Mouse (Mus musculus): ENCODE measurements at regions not wholly inside any gene's neighbourhood (a gene's known extent, or its start where the extent isn't known, plus 50 kb on each side); places are given as distances from the start of the nearest gene placed in this dataset.

DNA sequence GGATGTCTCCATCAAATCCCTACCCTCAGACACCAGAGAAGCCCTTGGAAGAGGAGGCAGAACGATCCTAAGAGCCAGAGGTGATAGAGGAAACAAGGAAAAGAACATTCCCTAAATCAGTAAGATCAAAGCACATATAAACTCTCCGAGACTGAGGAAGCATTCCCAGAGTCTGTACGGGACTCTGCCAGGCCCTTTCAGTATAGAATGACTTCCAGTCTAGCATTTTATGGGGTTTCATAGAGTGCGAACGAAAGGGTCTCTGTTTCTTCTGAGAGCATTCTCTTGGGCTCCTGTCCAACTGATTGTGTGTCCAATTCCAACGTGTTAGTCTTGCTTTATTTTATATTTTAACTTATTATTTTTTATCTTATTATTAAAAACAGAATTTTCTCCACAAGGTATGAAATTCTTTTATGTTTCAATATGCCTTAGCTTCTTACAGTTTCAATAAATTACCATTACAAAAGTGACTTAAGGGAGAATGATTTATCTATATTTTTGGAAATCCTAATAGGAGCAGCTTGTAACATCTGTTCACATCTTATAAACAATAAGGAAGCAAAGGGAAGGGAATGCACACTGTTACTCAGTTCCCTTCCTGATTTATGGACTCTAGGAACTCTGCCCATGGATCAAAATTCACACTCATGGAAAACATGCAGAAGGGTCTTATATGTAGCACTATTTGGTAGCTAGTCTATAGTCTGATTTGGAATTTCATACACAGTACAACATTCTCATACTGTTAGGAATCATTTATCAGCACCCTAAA, 628.8 kb downstream of the Slitrk6 start:
- H3K27ac ChIP-seq, result no peak overlapping the region
- 84% methylated on average over 6 of the region's 6 CpGs for WGBS
- no peaks in the 10 kb centered on the region for H3K4me1 ChIP-seq
- H3K9ac ChIP-seq, result no peak overlapping the region
- no peaks in the 10 kb centered on the region for H3K9me3 ChIP-seq (replicated peaks)
- ATAC-seq, result no peak
- H3K27me3 ChIP-seq, result no peaks in the 10 kb centered on the region
- no peak overlapping the region for H3K4me3 ChIP-seq
- H3K4me2 ChIP-seq, result no peak overlapping the region
- no peaks in the 10 kb centered on the region for H3K36me3 ChIP-seq (ENCODE audit: poor library complexity, severe bottlenecking)

DNA sequence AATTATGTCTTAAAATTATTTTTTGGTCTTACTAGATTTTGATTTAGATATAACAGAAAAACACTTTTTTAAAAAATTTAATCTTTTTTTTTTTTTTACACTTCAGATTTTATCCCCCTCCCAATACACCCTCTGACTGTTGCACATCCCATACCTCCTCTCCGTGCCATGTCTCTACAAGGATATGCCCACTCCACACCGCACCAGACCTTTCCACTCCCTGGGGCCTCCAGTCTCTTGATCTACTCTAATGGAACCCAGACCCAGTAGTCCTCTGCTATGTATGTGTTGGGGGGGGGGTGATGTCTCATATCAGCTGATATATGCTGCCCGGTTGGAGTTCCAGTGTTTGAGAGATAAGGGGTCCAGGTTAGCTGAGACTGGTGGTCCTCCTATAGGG, 632.2 kb downstream of the Slitrk6 start:
- no peak for ATAC-seq
- WGBS, result 97% methylated on average over 3 of the region's 3 CpGs

DNA sequence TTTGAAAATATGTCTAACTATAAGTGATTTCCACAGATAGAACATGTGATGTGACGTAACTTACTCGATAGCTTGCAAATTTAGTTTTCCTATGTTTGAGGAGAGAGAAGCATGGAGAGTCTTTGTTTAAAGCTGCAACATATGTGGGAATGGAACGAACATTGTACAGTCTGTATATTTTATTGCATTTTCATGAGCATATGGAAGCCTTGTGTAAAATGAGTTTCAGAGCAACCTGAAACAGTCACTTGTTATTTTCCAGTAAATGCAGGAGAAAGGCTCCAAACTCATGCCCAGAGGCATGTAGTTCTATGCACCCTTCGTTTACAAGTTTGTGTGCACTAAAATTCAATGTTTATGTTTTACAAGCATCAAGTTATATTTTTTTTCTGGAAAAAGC, 639.4 kb downstream of the Slitrk6 start:
- Histone ChIP-seq H3K36me3 (ENCODE audit: poor library complexity, severe bottlenecking) (no peaks in the 10 kb centered on the region), H3K27ac (no peak overlapping the region), H3K9me3 (replicated peaks) (no peaks in the 10 kb centered on the region), H3K4me2 (no peak overlapping the region), H3K27me3 (no peaks in the 10 kb centered on the region), H3K4me3 (no peak overlapping the region), H3K4me1 (no peaks in the 10 kb centered on the region), H3K9ac (no peak overlapping the region)
- 87% methylated on average over 4 of the region's 4 CpGs for WGBS
- ATAC-seq, result no peak

More for the DNA sequence above, 632.2 kb downstream of the Slitrk6 start:
- no peak overlapping the region for H3K4me2 ChIP-seq
- H3K4me3 ChIP-seq, result no peak overlapping the region
- H3K9ac ChIP-seq, result no peak overlapping the region
- H3K36me3 ChIP-seq (ENCODE audit: poor library complexity, severe bottlenecking), result no peaks in the 10 kb centered on the region
- H3K9me3 ChIP-seq (replicated peaks), result no peaks in the 10 kb centered on the region
- no peaks in the 10 kb centered on the region for H3K4me1 ChIP-seq
- no peak overlapping the region for H3K27ac ChIP-seq
- H3K27me3 ChIP-seq, result no peaks in the 10 kb centered on the region

DNA sequence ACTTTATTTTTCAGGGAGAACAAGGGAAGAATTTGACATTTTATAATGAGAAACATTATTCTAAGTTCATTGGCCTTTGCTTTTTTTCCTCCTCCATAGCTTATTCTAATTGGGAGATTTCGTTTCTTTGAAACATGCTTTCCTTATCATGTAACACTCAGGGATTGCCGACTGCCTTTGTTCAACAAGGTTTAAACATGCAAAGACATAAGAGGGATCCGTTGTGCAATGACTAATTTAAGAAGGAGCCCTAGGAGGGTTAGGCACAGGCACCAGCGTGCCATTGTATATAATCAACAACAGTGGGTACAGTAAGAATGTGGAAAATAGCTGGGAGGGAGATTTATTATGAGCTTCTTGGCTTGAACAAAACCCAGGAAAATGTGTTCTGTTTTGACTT, 654.1 kb downstream of the Slitrk6 start:
- Histone ChIP-seq H3K27me3 (no peaks in the 10 kb centered on the region), H3K27ac (no peak overlapping the region), H3K4me2 (no peak overlapping the region), H3K9me3 (replicated peaks) (no peaks in the 10 kb centered on the region), H3K4me1 (no peaks in the 10 kb centered on the region), H3K36me3 (ENCODE audit: poor library complexity, severe bottlenecking) (no peaks in the 10 kb centered on the region), H3K9ac (no peak overlapping the region), H3K4me3 (no peak overlapping the region)
- ATAC-seq, result no peak
- WGBS, result 75% methylated on average over 4 of the region's 4 CpGs

DNA sequence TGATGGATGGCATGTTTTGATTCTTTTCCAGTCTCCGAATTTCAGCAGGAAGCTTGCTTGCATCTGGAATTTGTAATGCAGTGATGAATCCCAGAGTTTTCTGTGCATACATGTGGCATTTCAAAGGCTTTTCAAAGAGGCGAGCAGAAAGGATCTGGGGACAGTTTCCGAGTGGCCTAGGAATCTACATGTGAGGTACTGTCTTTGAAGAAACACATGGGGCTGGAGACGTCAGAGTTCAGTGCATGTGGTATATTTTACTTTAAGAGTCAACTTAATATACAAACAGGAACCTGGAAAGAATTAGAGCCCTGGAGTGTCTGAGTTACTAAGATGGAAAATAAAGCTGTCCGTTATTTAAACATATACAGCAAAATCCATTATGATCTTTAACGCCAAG, 676.6 kb downstream of the Slitrk6 start:
- WGBS, result 84% methylated on average over 6 of the region's 6 CpGs
- no peak overlapping the region for H3K4me3 ChIP-seq
- H3K4me2 ChIP-seq, result no peak overlapping the region
- H3K9me3 ChIP-seq (replicated peaks), result no peaks in the 10 kb centered on the region
- no peak overlapping the region for H3K27ac ChIP-seq
- no peaks in the 10 kb centered on the region for H3K36me3 ChIP-seq (ENCODE audit: poor library complexity, severe bottlenecking)
- ATAC-seq, result no peak
- no peaks in the 10 kb centered on the region for H3K4me1 ChIP-seq
- no peak overlapping the region for H3K9ac ChIP-seq
- H3K27me3 ChIP-seq, result no peaks in the 10 kb centered on the region

DNA sequence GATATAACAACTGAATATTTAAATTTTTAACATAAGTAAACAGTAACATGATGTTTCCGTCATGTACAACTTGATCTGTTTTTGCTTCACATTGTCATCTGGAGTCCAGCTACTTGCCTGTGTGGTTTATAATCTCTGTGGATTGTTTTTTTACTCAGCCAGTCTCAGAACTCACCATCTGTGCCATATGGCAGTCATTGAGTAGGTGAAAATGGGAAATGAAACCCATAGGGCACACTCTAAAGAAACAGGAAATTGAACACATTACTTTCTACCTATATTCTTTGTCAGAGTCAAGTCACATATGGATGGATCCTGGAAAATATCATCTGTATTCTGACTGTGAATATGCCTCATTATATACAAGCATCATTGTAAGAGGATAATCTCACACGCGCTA, 707.2 kb downstream of the Slitrk6 start:
- Histone ChIP-seq H3K36me3 (ENCODE audit: poor library complexity, severe bottlenecking) (no peaks in the 10 kb centered on the region), H3K9me3 (replicated peaks) (no peaks in the 10 kb centered on the region), H3K4me1 (no peaks in the 10 kb centered on the region), H3K4me3 (no peak overlapping the region), H3K4me2 (no peak overlapping the region), H3K27me3 (no peaks in the 10 kb centered on the region), H3K27ac (no peak overlapping the region), H3K9ac (no peak overlapping the region)
- WGBS, result 91% methylated on average over 3 of the region's 3 CpGs
- ATAC-seq, result peak; percentile 61; the same call in 1 of the 2 replicates

DNA sequence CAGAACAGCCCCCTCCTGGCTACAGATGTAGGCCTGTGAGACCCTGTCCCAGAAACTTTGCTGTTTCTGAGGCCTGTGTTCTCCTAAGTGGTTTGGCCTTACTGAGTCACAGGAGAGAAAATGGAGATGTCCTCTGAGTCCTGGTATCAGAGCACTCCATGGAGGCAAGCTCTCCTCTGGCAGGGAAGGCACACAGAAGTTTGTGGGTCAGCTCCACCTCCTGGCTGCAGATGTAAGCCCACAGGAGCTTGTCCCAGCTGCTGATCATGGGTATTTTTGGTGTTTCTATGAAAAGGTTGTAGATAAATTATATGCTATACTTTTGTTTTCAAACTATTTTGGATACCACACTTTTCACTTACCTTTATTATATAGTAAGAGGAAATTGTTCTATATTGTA, 711.7 kb downstream of the Slitrk6 start:
- no peak for ATAC-seq
- Histone ChIP-seq H3K9me3 (replicated peaks) (no peaks in the 10 kb centered on the region), H3K9ac (no peak overlapping the region), H3K36me3 (ENCODE audit: poor library complexity, severe bottlenecking) (no peaks in the 10 kb centered on the region), H3K4me3 (no peak overlapping the region), H3K27me3 (no peaks in the 10 kb centered on the region), H3K4me1 (no peaks in the 10 kb centered on the region), H3K27ac (no peak overlapping the region), H3K4me2 (no peak overlapping the region)

DNA sequence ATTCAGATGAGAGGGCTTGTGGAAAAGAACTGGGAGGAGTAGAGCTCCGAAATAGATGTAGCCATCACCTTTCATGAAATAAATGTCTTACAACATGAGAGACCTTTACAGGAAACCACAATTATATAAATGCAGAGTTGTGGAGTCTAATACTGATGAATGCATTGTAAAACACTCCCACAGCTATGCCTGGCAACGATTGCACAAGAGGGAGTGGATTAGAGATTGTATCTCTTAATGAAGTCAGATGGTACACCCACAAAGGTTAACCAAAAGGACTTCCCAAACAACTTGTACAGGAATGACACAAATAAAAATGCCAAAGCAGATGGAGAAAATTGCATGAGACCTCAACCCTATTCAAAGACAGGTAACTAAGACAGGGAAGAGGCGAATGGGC, 733.1 kb downstream of the Slitrk6 start:
- H3K9ac ChIP-seq, result no peak overlapping the region
- WGBS, result 83% methylated on average over 3 of the region's 3 CpGs
- H3K27me3 ChIP-seq, result no peaks in the 10 kb centered on the region
- no peak overlapping the region for H3K27ac ChIP-seq
- H3K4me2 ChIP-seq, result no peak overlapping the region
- H3K9me3 ChIP-seq (replicated peaks), result no peaks in the 10 kb centered on the region
- ATAC-seq, result no peak
- no peak overlapping the region for H3K4me3 ChIP-seq
- no peaks in the 10 kb centered on the region for H3K36me3 ChIP-seq (ENCODE audit: poor library complexity, severe bottlenecking)
- H3K4me1 ChIP-seq, result no peaks in the 10 kb centered on the region

DNA sequence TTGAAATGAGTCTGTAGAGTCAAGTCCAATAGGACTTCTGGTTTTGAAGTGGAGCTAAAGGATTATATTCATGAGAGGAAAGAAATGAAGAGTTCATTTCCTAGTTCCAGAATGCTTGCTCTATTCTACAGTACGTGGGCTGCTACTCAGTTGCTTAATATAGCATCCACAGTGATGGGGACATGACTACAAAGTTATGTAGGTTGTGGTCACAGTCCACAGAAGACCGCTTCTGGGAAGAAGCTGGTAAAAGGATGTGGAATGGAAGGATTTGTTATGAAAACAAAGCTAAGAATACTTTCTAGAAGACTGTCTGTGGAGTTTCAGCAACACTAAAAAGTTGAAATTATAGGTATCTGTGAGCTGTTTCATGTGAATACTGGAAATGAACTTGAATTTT, 739.8 kb downstream of the Slitrk6 start:
- Histone ChIP-seq H3K9ac (no peak overlapping the region), H3K27me3 (no peaks in the 10 kb centered on the region), H3K27ac (no peak overlapping the region), H3K36me3 (ENCODE audit: poor library complexity, severe bottlenecking) (no peaks in the 10 kb centered on the region), H3K4me2 (no peak overlapping the region), H3K9me3 (replicated peaks) (no peaks in the 10 kb centered on the region), H3K4me3 (no peak overlapping the region), H3K4me1 (no peaks in the 10 kb centered on the region)
- WGBS, result 76% methylated on average over 2 of the region's 2 CpGs
- ATAC-seq, result no peak

DNA sequence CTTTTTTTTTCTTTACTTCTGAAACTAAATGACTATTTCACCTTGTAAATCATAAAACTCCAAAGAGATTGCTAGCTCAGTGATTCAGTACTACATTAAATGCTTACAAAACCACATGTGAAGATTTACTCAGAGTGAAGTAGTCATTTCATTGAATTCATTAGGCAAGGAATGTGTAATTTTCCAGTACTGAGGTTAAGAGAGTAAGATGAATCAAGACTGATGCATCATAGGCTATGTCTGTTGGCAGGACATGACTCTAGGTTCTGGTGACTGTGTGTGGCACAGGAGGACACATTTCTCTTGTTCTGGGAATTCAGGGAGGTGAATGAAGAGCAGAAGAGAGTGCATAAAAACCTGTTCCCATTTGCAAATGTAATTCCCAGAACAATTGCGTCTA, 741.7 kb downstream of the Slitrk6 start:
- no peaks in the 10 kb centered on the region for H3K27me3 ChIP-seq
- H3K36me3 ChIP-seq (ENCODE audit: poor library complexity, severe bottlenecking), result no peaks in the 10 kb centered on the region
- no peak overlapping the region for H3K27ac ChIP-seq
- H3K4me1 ChIP-seq, result no peaks in the 10 kb centered on the region
- no peak for ATAC-seq
- WGBS, result 93% methylated on average over 1 of the region's 1 CpGs
- H3K4me2 ChIP-seq, result no peak overlapping the region
- H3K4me3 ChIP-seq, result no peak overlapping the region
- H3K9me3 ChIP-seq (replicated peaks), result no peaks in the 10 kb centered on the region
- no peak overlapping the region for H3K9ac ChIP-seq

DNA sequence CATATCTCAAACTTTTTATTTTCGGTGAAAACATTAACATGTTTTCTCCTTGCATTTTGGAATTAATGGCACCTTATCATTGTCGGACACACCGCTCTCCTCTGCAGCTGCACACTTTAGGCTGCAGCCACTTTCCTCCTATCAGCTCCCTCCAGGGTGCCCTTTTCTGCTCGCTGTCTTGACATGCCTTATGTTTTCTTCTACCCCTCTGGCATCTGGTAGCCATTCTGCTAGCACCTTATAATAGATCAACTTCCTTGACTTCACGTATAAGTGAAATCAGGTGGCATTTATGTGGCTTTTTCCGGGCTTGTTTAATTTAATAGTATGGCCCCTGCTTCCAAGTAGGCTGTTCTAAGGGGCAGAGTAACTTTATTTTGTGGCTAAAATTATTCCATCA, 747.8 kb downstream of the Slitrk6 start:
- no peak overlapping the region for H3K27ac ChIP-seq
- no peak overlapping the region for H3K4me2 ChIP-seq
- no peaks in the 10 kb centered on the region for H3K9me3 ChIP-seq (replicated peaks)
- no peak for ATAC-seq
- no peak overlapping the region for H3K9ac ChIP-seq
- H3K4me1 ChIP-seq, result no peaks in the 10 kb centered on the region
- 85% methylated on average over 6 of the region's 6 CpGs for WGBS
- H3K27me3 ChIP-seq, result no peaks in the 10 kb centered on the region
- no peaks in the 10 kb centered on the region for H3K36me3 ChIP-seq (ENCODE audit: poor library complexity, severe bottlenecking)
- H3K4me3 ChIP-seq, result no peak overlapping the region

DNA sequence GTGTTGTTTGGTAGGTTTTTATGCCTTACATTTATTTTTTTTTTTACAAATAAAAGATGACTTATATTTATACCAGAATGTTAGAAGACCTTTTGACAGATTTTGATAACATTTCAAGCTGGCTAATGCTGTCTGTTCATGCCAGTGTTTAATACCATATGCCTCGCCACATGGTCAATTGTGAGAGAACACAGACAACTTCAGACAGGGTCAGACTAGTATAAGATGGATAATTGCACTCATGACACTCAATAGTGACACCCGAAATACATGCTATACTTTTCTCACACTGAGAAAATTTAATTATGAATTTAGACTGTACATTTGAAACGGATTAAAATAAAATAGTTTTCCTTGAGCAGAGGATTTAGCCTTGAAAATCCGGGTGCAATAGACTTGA, 769.9 kb downstream of the Slitrk6 start:
- H3K4me2 ChIP-seq, result no peak overlapping the region
- H3K27ac ChIP-seq, result no peak overlapping the region
- no peaks in the 10 kb centered on the region for H3K4me1 ChIP-seq
- no peak overlapping the region for H3K4me3 ChIP-seq
- ATAC-seq, result peak; percentile 83
- no peak overlapping the region for H3K9ac ChIP-seq
- H3K9me3 ChIP-seq (replicated peaks), result no peaks in the 10 kb centered on the region
- no peaks in the 10 kb centered on the region for H3K27me3 ChIP-seq
- no peaks in the 10 kb centered on the region for H3K36me3 ChIP-seq (ENCODE audit: poor library complexity, severe bottlenecking)
- WGBS, result 64% methylated on average over 4 of the region's 4 CpGs

DNA sequence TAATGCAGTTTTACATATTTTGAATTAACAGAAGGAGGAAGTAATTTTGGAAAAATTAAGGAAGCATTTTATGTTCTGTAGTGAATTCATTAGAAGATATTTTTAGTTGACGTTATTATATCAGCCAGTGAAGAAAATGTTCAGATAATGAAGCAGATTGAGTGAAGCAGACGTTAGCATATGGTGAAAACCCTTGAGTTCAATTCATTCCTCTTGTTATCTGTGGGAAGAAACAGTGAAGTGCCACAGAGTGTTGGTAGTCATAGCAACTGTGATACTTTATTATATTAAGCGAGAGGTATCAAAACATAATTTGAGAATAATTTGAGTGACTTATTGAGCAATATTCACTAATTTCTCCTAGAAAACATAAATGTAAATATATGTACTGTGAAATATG, 796.9 kb downstream of the Slitrk6 start:
- Histone ChIP-seq H3K36me3 (ENCODE audit: poor library complexity, severe bottlenecking) (no peaks in the 10 kb centered on the region), H3K4me3 (no peak overlapping the region), H3K27me3 (no peaks in the 10 kb centered on the region), H3K27ac (no peak overlapping the region), H3K4me1 (no peaks in the 10 kb centered on the region), H3K4me2 (no peak overlapping the region), H3K9ac (no peak overlapping the region), H3K9me3 (replicated peaks) (no peaks in the 10 kb centered on the region)
- ATAC-seq, result peak; percentile 55; the same call in 1 of the 2 replicates
- 69% methylated on average over 3 of the region's 3 CpGs for WGBS

Measured in forebrain, embryonic 13.5 days (tissue).